Mouse (Mus musculus): Measurements from ENCODE around the gene Ahsa1.

DNA sequence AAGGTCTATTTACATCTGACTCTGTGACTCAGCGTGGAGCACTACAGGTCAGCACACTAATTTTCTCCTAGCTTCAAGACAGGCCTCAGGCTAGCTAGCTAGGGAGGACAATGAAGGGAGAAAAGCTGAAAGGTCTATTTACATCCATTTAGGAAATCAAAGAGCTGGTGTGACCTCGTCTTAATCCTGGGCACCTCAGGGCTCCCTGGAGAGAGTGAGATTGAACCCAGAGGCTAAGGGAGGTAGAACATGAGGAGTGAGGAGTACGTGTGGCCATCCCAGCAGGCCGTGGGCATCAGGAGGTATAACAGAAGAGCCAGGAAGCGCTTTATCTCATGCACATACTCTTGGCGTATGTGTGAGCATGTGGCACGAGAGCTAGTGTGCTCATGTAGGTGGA, 17.4 kb downstream of the Ahsa1 start:
- no peak for TF ChIP-seq HCFC1 (IDR thresholded peaks at IDR 0.05; ENCODE audit: borderline replicate concordance, insufficient read depth, low read length)
- no peak for TF ChIP-seq ZC3H11A (IDR thresholded peaks at IDR 0.05; ENCODE audit: borderline replicate concordance, low read depth, low read length)
- no peak for TF ChIP-seq CHD2 (IDR thresholded peaks at IDR 0.05; ENCODE audit: low read depth, low read length)
- TF ChIP-seq ZNF384 (IDR thresholded peaks at IDR 0.05; ENCODE audit: low read depth, low read length), result no peak

Measured in ES-E14 (cell line).